Comparison of ENCODE assay signal across 15 mouse cellular contexts in genomic region chr12:81009813-81010212, GRCm38 (mm10). TPM values are rescaled to one million over a fixed set of nuclear protein-coding genes. Genes with fewer than 3 reads are reported as not detected.
DNase-seq lines count a peak whose midpoint lies in the region; ATAC-seq lines count a peak whose summit lies in the region.
"Had no signal": no experiment of that assay in that cellular context is flagged by ENCODE, and none has a peak within 500 bp of the region (broad histone marks: within the 10 kb centered on the region; RNA-seq: fewer than 3 reads in every experiment).

No protein-coding gene starts in this region.

- H3K36me3 ChIP-seq in heart, embryonic 10.5 days = no peaks in the 10 kb centered on the region
- H3K36me3 ChIP-seq in limb, embryonic 10.5 days = no peaks in the 10 kb centered on the region
- H3K36me3 ChIP-seq in stomach, embryonic 16.5 days (ENCODE audit: control insufficient read depth, insufficient read depth, low read length) = no peaks in the 10 kb centered on the region

- peaks cover 27% of the 10 kb centered on the region for H3K4me1 ChIP-seq in heart, embryonic 10.5 days
- peaks cover 25% of the 10 kb centered on the region for H3K4me1 ChIP-seq in limb, embryonic 10.5 days
- peaks cover 7% of the 10 kb centered on the region; the same call in 1 of the 2 replicates for H3K4me1 ChIP-seq in stomach, embryonic 16.5 days (ENCODE audit: control insufficient read depth, insufficient read depth, low read length)

- no peaks in the 10 kb centered on the region for H3K9me3 ChIP-seq in heart, embryonic 10.5 days
- no peaks in the 10 kb centered on the region for H3K9me3 ChIP-seq in limb, embryonic 10.5 days (replicated peaks)
- H3K9me3 ChIP-seq in stomach, embryonic 16.5 days (replicated peaks; ENCODE audit: control insufficient read depth, low read length) = no peaks in the 10 kb centered on the region

- WGBS in heart, embryonic 10.5 days = 10% methylated on average over 3 of the region's 3 CpGs
- WGBS in limb, embryonic 10.5 days = 5% methylated on average over 3 of the region's 3 CpGs
- WGBS in stomach, embryonic 16.5 days = 11% methylated on average over 3 of the region's 3 CpGs

- H3K27ac ChIP-seq in heart, embryonic 10.5 days = no peak overlapping the region; the same call in 1 of the 2 replicates
- peak overlapping the region; percentile 72 for H3K27ac ChIP-seq in limb, embryonic 10.5 days
- no peak overlapping the region for H3K27ac ChIP-seq in stomach, embryonic 16.5 days (ENCODE audit: low read length)
- H3K27ac ChIP-seq: liver, embryonic 14.5 days had no signal

- peak; percentile 44; the same call in 1 of the 2 replicates for ATAC-seq in stomach, embryonic 16.5 days (ENCODE audit: insufficient read depth, low FRiP score)

- no peak overlapping the region for H3K9ac ChIP-seq in stomach, embryonic 16.5 days (ENCODE audit: low read length)
- H3K9ac ChIP-seq: liver, embryonic 14.5 days had no signal

- DNase-seq in heart, embryonic 10.5 days (ENCODE audit: low spot score) = no peak
- no peak for DNase-seq in heart, adult 18-20 months
- peak; percentile 56 for DNase-seq in testis, postnatal 10 days (ENCODE audit: low spot score)
- DNase-seq in testis, postnatal 14 days (ENCODE audit: low spot score) = no peak
- peak; percentile 70 for DNase-seq in limb, embryonic 10.5 days (ENCODE audit: low spot score)
- DNase-seq in cerebellum, postnatal 36 days = no peak
- DNase-seq in frontal cortex, postnatal 10 days (ENCODE audit: low spot score in 2 of 2) = no peak
- DNase-seq: adrenal gland, postnatal 10 days; cerebellum, adult 18-20 months; kidney, adult 9 months had no signal

- H3K4me2 ChIP-seq in stomach, embryonic 16.5 days (ENCODE audit: low read depth, low read length) = no peak overlapping the region

- H3K27me3 ChIP-seq in heart, embryonic 10.5 days (ENCODE audit: insufficient read depth, poor library complexity, severe bottlenecking) = no peaks in the 10 kb centered on the region
- H3K27me3 ChIP-seq in limb, embryonic 10.5 days (ENCODE audit: low read depth, poor library complexity, severe bottlenecking) = 0 out of 2 replicates have a peak, but pooled peaks cover 5% of the 10 kb centered on the region
- no peaks in the 10 kb centered on the region for H3K27me3 ChIP-seq in stomach, embryonic 16.5 days (ENCODE audit: control insufficient read depth, insufficient read depth, low read length)

- H3K4me3 ChIP-seq in heart, embryonic 10.5 days = peak overlapping the region; percentile 29; the same call in 1 of the 2 replicates
- H3K4me3 ChIP-seq in limb, embryonic 10.5 days = peak overlapping the region; percentile 31
- H3K4me3 ChIP-seq in stomach, embryonic 16.5 days (replicated peaks; ENCODE audit: low read length) = no peak overlapping the region

RNA-seq across cellular contexts. Expression of gene Smoc1, which starts 16.8 kb away (rescaled TPM):
- polyA plus RNA-seq in heart, embryonic 10.5 days (2016; fragmentation: Nextera tagmentation; extraction: Ambion mirVana) = 4.3 and 6.2 TPM in 2 replicates
- 1 to 10 TPM; 5.4 to 8.4 TPM for total RNA-seq in heart, adult 18-20 months (2021)
- 24.2 and 29.6 TPM in 2 replicates for polyA plus RNA-seq in limb, embryonic 10.5 days (2016; fragmentation: Nextera tagmentation; extraction: Ambion mirVana)
- polyA plus RNA-seq in stomach, embryonic 16.5 days (2015; fragmentation: Nextera tagmentation; extraction: Ambion mirVana) = 6.9 and 7.9 TPM in 2 replicates

RNA-seq across cellular contexts. Expression of gene Slc10a1, which starts 41.3 kb away (rescaled TPM):
- polyA plus RNA-seq in heart, embryonic 10.5 days (2016; fragmentation: Nextera tagmentation; extraction: Ambion mirVana) = 0.55 and 0.58 TPM in 2 replicates
- total RNA-seq in heart, adult 18-20 months (2021) = not detected
- polyA plus RNA-seq in limb, embryonic 10.5 days (2016; fragmentation: Nextera tagmentation; extraction: Ambion mirVana) = 0.40 and 0.68 TPM in 2 replicates
- polyA plus RNA-seq in stomach, embryonic 16.5 days (2015; fragmentation: Nextera tagmentation; extraction: Ambion mirVana) = 0.84 and 1.3 TPM in 2 replicates
- total RNA-seq: left cerebral cortex, adult 18-20 months; megakaryocyte, adult 5-6 weeks had no signal
- polyA plus RNA-seq: frontal cortex, adult 2 months had no signal

Comparison
In these comparisons a context has a peak if more than half of its experiments do, and no peak if none do; other contexts are left out.
1. DNase-seq: peak in testis, postnatal 10 days (single experiment) and limb, embryonic 10.5 days (single experiment); none in heart, embryonic 10.5 days (single experiment), heart, adult 18-20 months (0 of 2), testis, postnatal 14 days (single experiment), cerebellum, postnatal 36 days (0 of 2) and frontal cortex, postnatal 10 days (0 of 2).